In the genomic region with DNA sequence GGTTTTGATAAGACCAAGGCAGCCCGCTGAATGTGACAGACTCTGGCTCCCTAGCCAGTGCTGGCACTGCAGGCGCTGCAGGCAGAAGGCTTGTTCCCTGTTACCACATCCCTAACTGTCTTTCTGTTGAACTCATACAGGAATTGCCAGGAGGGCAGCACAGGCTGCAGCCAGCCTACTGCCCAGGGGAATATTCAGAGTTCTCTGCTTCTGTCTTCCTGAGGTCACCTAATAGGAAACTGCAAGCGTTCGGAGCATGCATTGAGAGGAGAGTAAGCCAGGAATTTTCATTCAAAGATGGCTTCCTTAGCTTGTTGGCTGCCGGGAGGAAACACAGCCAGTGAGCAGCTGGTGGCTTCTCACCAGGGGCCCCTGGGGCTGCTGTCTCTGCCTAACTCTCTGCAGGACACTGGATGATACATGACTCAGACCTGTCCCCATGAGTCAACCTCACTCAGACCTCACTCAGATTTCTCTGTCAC, we compare ENCODE assay signal across 8 mouse cellular contexts. TPM values are rescaled to one million over a fixed set of nuclear protein-coding genes. Genes with fewer than 3 reads are reported as not detected.
DNase-seq lines count a peak whose midpoint lies in the region; ATAC-seq and TF ChIP-seq lines count a peak whose summit lies in the region.

No protein-coding gene starts in this region.

- TF ChIP-seq POLR2A in bone marrow, adult 2 months (IDR thresholded peaks at IDR 0.05; ENCODE audit: borderline replicate concordance, control insufficient read depth, low read depth, low read length): no peak

- H3K27ac ChIP-seq in hindbrain, postnatal 0 days: no peak overlapping the region
- no peak overlapping the region for H3K27ac ChIP-seq in hindbrain, embryonic 13.5 days
- H3K27ac ChIP-seq in bone marrow, adult 2 months (ENCODE audit: control insufficient read depth, insufficient read depth, low read depth, low read length, poor library complexity): peak overlapping the region; percentile 1; the same call in 1 of the 2 replicates
- peak overlapping the region; percentile 95 for H3K27ac ChIP-seq in liver, embryonic 12.5 days

- 37% methylated on average over 5 of the region's 5 CpGs for WGBS in hindbrain, postnatal 0 days
- WGBS in hindbrain, embryonic 13.5 days: 44% methylated on average over 5 of the region's 5 CpGs
- WGBS in bone marrow, adult 2 months: 5% methylated on average over 5 of the region's 5 CpGs
- WGBS in liver, embryonic 12.5 days (ENCODE audit: insufficient replicate concordance): 27% methylated on average over 5 of the region's 5 CpGs

- no peak overlapping the region for H3K4me2 ChIP-seq in hindbrain, postnatal 0 days (ENCODE audit: low read depth, low read length)
- no peak overlapping the region for H3K4me2 ChIP-seq in hindbrain, embryonic 13.5 days
- H3K4me2 ChIP-seq in liver, embryonic 12.5 days: peak overlapping the region; percentile 79

- no peaks in the 10 kb centered on the region for H3K36me3 ChIP-seq in hindbrain, postnatal 0 days (ENCODE audit: insufficient read depth, low read length)
- no peaks in the 10 kb centered on the region for H3K36me3 ChIP-seq in hindbrain, embryonic 13.5 days
- H3K36me3 ChIP-seq in G1E (replicated peaks): peaks cover 53% of the 10 kb centered on the region
- H3K36me3 ChIP-seq in liver, embryonic 12.5 days: peaks cover 19% of the 10 kb centered on the region

- peak; percentile 35 for DNase-seq in hindbrain, postnatal 0 days (ENCODE audit: low spot score)
- DNase-seq in G1E (ENCODE audit: low spot score): no peak
- DNase-seq in kidney, adult 9 months: no peak
- DNase-seq in frontal cortex, postnatal 36 days (ENCODE audit: low spot score in 2 of 2): no peak
- DNase-seq in layer of hippocampus, adult 11-12 months (ENCODE audit: low spot score): no peak

- H3K9me3 ChIP-seq in hindbrain, postnatal 0 days (ENCODE audit: low read length): no peaks in the 10 kb centered on the region
- H3K9me3 ChIP-seq in hindbrain, embryonic 13.5 days: no peaks in the 10 kb centered on the region
- H3K9me3 ChIP-seq in G1E (replicated peaks): no peaks in the 10 kb centered on the region
- H3K9me3 ChIP-seq in liver, embryonic 12.5 days (replicated peaks): no peaks in the 10 kb centered on the region

- no peak for TF ChIP-seq CTCF in hindbrain, postnatal 0 days (IDR thresholded peaks at IDR 0.05; ENCODE audit: low read depth)
- no peak for TF ChIP-seq CTCF in G1E (IDR thresholded peaks at IDR 0.05; ENCODE audit: low read depth, low read length)
- TF ChIP-seq CTCF in bone marrow, adult 2 months (IDR thresholded peaks at IDR 0.05; ENCODE audit: control insufficient read depth, insufficient read depth, low read length): no peak

- no peak overlapping the region for H3K9ac ChIP-seq in hindbrain, postnatal 0 days (replicated peaks; ENCODE audit: low read length)
- no peak overlapping the region for H3K9ac ChIP-seq in hindbrain, embryonic 13.5 days
- H3K9ac ChIP-seq in liver, embryonic 12.5 days: peak overlapping the region; percentile 81

- no peak overlapping the region for H3K4me3 ChIP-seq in hindbrain, postnatal 0 days (ENCODE audit: low read length)
- H3K4me3 ChIP-seq in hindbrain, embryonic 13.5 days: no peak overlapping the region
- H3K4me3 ChIP-seq in G1E (ENCODE audit: low read depth, low read length): peak overlapping the region; percentile 78; the same call in 1 of the 2 replicates
- H3K4me3 ChIP-seq in bone marrow, adult 2 months (replicated peaks; ENCODE audit: control insufficient read depth, low read depth, low read length): peak overlapping the region; percentile 26
- H3K4me3 ChIP-seq in liver, embryonic 12.5 days: peak overlapping the region; percentile 70

- H3K4me1 ChIP-seq in hindbrain, postnatal 0 days (ENCODE audit: insufficient read depth, low read length): no peaks in the 10 kb centered on the region; the same call in 1 of the 2 replicates
- H3K4me1 ChIP-seq in hindbrain, embryonic 13.5 days (replicated peaks): peaks cover 21% of the 10 kb centered on the region; the same call in 1 of the 2 replicates
- peaks cover 87% of the 10 kb centered on the region for H3K4me1 ChIP-seq in G1E (ENCODE audit: insufficient read depth, low read depth, low read length)
- H3K4me1 ChIP-seq in bone marrow, adult 2 months (ENCODE audit: control insufficient read depth, insufficient read depth, low read length): peaks cover 14% of the 10 kb centered on the region
- peaks cover 77% of the 10 kb centered on the region for H3K4me1 ChIP-seq in liver, embryonic 12.5 days

- peak; percentile 21; the same call in 1 of the 2 replicates for ATAC-seq in hindbrain, postnatal 0 days
- no peak for ATAC-seq in hindbrain, embryonic 13.5 days (ENCODE audit: low FRiP score)
- no peak for ATAC-seq in G1E (ENCODE audit: extremely low read depth, insufficient number of reproducible peaks, low FRiP score, poor library complexity, severe bottlenecking)
- ATAC-seq in liver, embryonic 12.5 days: peak; percentile 25; the same call in 1 of the 2 replicates

- H3K27me3 ChIP-seq in hindbrain, postnatal 0 days (ENCODE audit: insufficient read depth, low read length): no peaks in the 10 kb centered on the region
- 0 out of 2 replicates have a peak, but pooled peaks cover 3% of the 10 kb centered on the region for H3K27me3 ChIP-seq in hindbrain, embryonic 13.5 days
- no peaks in the 10 kb centered on the region for H3K27me3 ChIP-seq in G1E (ENCODE audit: insufficient read depth, low read length)
- no peaks in the 10 kb centered on the region for H3K27me3 ChIP-seq in liver, embryonic 12.5 days (replicated peaks)

RNA-seq across cellular contexts. Expression of a gene that starts 2.5 kb away (rescaled TPM):
- 2.2 and 3.5 TPM in 2 replicates for total RNA-seq in hindbrain, postnatal 0 days (2014; rRNA removed)
- 1.1 and 1.3 TPM in 2 replicates for polyA plus RNA-seq in hindbrain, postnatal 0 days (2015; fragmentation: Nextera tagmentation; extraction: Ambion mirVana)
- polyA plus RNA-seq in hindbrain, embryonic 13.5 days (2015; fragmentation: Nextera tagmentation; extraction: Ambion mirVana): 2.1 and 3.0 TPM in 2 replicates
- total RNA-seq in G1E (2014; fragmentation: Nextera tagmentation) (208 and 213 TPM in 2 replicates), G1E (2017) (32.7 and 36.1 TPM in 2 replicates)
- 158 and 168 TPM in 2 replicates for polyA plus RNA-seq in G1E (2012)
- 15.8 and 24.5 TPM in 2 replicates for polyA plus RNA-seq in bone marrow, adult 2 months (2011; ENCODE audit: insufficient read depth, insufficient read length, low replicate concordance, missing spikeins)
- 11.7 and 13.5 TPM in 2 replicates for polyA plus RNA-seq in liver, embryonic 12.5 days (2016; fragmentation: Nextera tagmentation; extraction: Ambion mirVana)

Comparison
In these comparisons a context has a peak if more than half of its experiments do, and no peak if none do; other contexts are left out.
1. ATAC-seq: peak in hindbrain, postnatal 0 days (single experiment) and liver, embryonic 12.5 days (single experiment); none in hindbrain, embryonic 13.5 days (single experiment) and G1E (single experiment).
2. H3K27ac ChIP-seq: peak in bone marrow, adult 2 months (single experiment) and liver, embryonic 12.5 days (single experiment); none in hindbrain, postnatal 0 days (single experiment) and hindbrain, embryonic 13.5 days (single experiment).
3. H3K4me3 ChIP-seq: peak in G1E (single experiment), bone marrow, adult 2 months (single experiment) and liver, embryonic 12.5 days (single experiment); none in hindbrain, postnatal 0 days (single experiment) and hindbrain, embryonic 13.5 days (single experiment).